Mouse (Mus musculus): ENCODE measurements around the gene Agpat2. TPM values are rescaled to one million over a fixed set of nuclear protein-coding genes. Genes with fewer than 3 reads are reported as not detected.

The Agpat2 gene
- polyA plus RNA-seq, 1 experiment, result 19.7 TPM

- Histone ChIP-seq H3K4me3 (ENCODE audit: low read depth, low read length) (no peak overlapping the region), H3K36me3 (ENCODE audit: control insufficient read depth, insufficient read depth, low read length, poor library complexity, severe bottlenecking) (no peaks in the 10 kb centered on the region), H3K27me3 (ENCODE audit: control insufficient read depth, insufficient read depth, low read length, poor library complexity, severe bottlenecking) (no peaks in the 10 kb centered on the region), H3K4me1 (ENCODE audit: control insufficient read depth, insufficient read depth, low read length) (no peaks in the 10 kb centered on the region), H3K9me3 (replicated peaks; ENCODE audit: control insufficient read depth, insufficient read depth, low read length, poor library complexity, severe bottlenecking) (no peaks in the 10 kb centered on the region), H3K27ac (ENCODE audit: insufficient read depth, low read length) (no peak overlapping the region), H3K9ac (ENCODE audit: low read depth, poor library complexity, severe bottlenecking) (no peak overlapping the region)
- TF ChIP-seq POLR2A (IDR thresholded peaks at IDR 0.05; ENCODE audit: insufficient read depth, low read length) (no peak), EP300 (IDR thresholded peaks at IDR 0.05; ENCODE audit: insufficient read depth, low read depth, low read length) (no peak), CTCF (IDR thresholded peaks at IDR 0.05; ENCODE audit: low read depth, low read length) (no peak)
Measured at GRCm38 (mm10) chr2:26543768-26544167, 60.4 kb downstream of the Agpat2 start.

- no peaks in the 10 kb centered on the region for H3K9me3 ChIP-seq (replicated peaks; ENCODE audit: control insufficient read depth, insufficient read depth, low read length, poor library complexity, severe bottlenecking)
- H3K27me3 ChIP-seq (ENCODE audit: control insufficient read depth, insufficient read depth, low read length, poor library complexity, severe bottlenecking), result no peaks in the 10 kb centered on the region
- no peaks in the 10 kb centered on the region for H3K4me1 ChIP-seq (ENCODE audit: control insufficient read depth, insufficient read depth, low read length)
- H3K4me3 ChIP-seq (ENCODE audit: low read depth, low read length), result no peak overlapping the region
- no peaks in the 10 kb centered on the region for H3K36me3 ChIP-seq (ENCODE audit: control insufficient read depth, insufficient read depth, low read length, poor library complexity, severe bottlenecking)
- no peak for TF ChIP-seq EP300 (IDR thresholded peaks at IDR 0.05; ENCODE audit: insufficient read depth, low read depth, low read length)
- TF ChIP-seq CTCF (IDR thresholded peaks at IDR 0.05; ENCODE audit: low read depth, low read length), result no peak
- H3K27ac ChIP-seq (ENCODE audit: insufficient read depth, low read length), result no peak overlapping the region
- no peak overlapping the region for H3K9ac ChIP-seq (ENCODE audit: low read depth, poor library complexity, severe bottlenecking)
Measured at GRCm38 (mm10) chr2:26543155-26543554, 61.1 kb downstream of the Agpat2 start.

Other genes with a start within 250 kb of the Agpat2 start
- not detected in 2 replicates for gene Card9, start 243.5 kb downstream of the Agpat2 start, polyA plus RNA-seq (2011; ENCODE audit: insufficient read depth, insufficient read length, low read depth, missing spikeins)
- gene Snapc4, start 223.8 kb downstream of the Agpat2 start, polyA plus RNA-seq (2011; ENCODE audit: insufficient read depth, insufficient read length, low read depth, missing spikeins), result 51.4 and 54.3 TPM in 2 replicates
- gene Entr1, start 215.1 kb downstream of the Agpat2 start, polyA plus RNA-seq (2011; ENCODE audit: insufficient read depth, insufficient read length, low read depth, missing spikeins), result 68.4 and 83.0 TPM in 2 replicates
- gene Pmpca, start 215.1 kb downstream of the Agpat2 start, polyA plus RNA-seq (2011; ENCODE audit: insufficient read depth, insufficient read length, low read depth, missing spikeins), result 161 and 167 TPM in 2 replicates
- 7.3 and 15.3 TPM in 2 replicates for gene Inpp5e, start 195.2 kb downstream of the Agpat2 start, polyA plus RNA-seq (2011; ENCODE audit: insufficient read depth, insufficient read length, low read depth, missing spikeins)
- gene Sec16a, start 159.2 kb downstream of the Agpat2 start, polyA plus RNA-seq (2011; ENCODE audit: insufficient read depth, insufficient read length, low read depth, missing spikeins), result 51.5 and 55.5 TPM in 2 replicates
- 31.1 and 31.9 TPM in 2 replicates for gene Notch1, start 87.8 kb downstream of the Agpat2 start, polyA plus RNA-seq (2011; ENCODE audit: insufficient read depth, insufficient read length, low read depth, missing spikeins)
- gene Egfl7, start 24.4 kb downstream of the Agpat2 start, polyA plus RNA-seq (2011; ENCODE audit: insufficient read depth, insufficient read length, low read depth, missing spikeins), result 37.7 and 41.1 TPM in 2 replicates
- not detected in 2 replicates for gene Gm20532, start 17.8 kb downstream of the Agpat2 start, polyA plus RNA-seq (2011; ENCODE audit: insufficient read depth, insufficient read length, low read depth, missing spikeins)
- gene Fam69b, start 24.0 kb upstream of the Agpat2 start, polyA plus RNA-seq (2011; ENCODE audit: insufficient read depth, insufficient read length, low read depth, missing spikeins), result 4.9 and 5.3 TPM in 2 replicates
- not detected in 2 replicates for gene Lcn4, start 66.9 kb upstream of the Agpat2 start, polyA plus RNA-seq (2011; ENCODE audit: insufficient read depth, insufficient read length, low read depth, missing spikeins)